Mouse (Mus musculus): ENCODE data around the gene Amhr2.
A peak's percentile ranks its signal among the peaks of the same experiment; 100 is the strongest.

The Amhr2 gene

GRCm38 (mm10) chr15:102445146-102445545, at the start of gene Amhr2:
Gene Amhr2 (plus strand): TSS chr15:102445367.
- DNase-seq (ENCODE audit: low read depth, low spot score), result no peak

- peak; percentile 72 for DNase-seq (ENCODE audit: low read depth, low spot score)
These were observed 46.5 kb upstream of the Amhr2 start for GRCm38 (mm10) chr15:102398629-102399028.

GRCm38 (mm10) chr15:102399229-102400221, 45.6 kb upstream of the Amhr2 start:
- peak; percentile 98 for DNase-seq (ENCODE audit: low read depth, low spot score)

GRCm38 (mm10) chr15:102400476-102401045, 44.6 kb upstream of the Amhr2 start:
- DNase-seq (ENCODE audit: low read depth, low spot score), result peak; percentile 61

- peak; percentile 51 for DNase-seq (ENCODE audit: low read depth, low spot score)
These were observed 43.9 kb upstream of the Amhr2 start for GRCm38 (mm10) chr15:102401278-102401677.

GRCm38 (mm10) chr15:102402210-102402609, 43.0 kb upstream of the Amhr2 start:
- no peak for DNase-seq (ENCODE audit: low read depth, low spot score)

- no peak for DNase-seq (ENCODE audit: low read depth, low spot score)
These were observed 40.3 kb upstream of the Amhr2 start for GRCm38 (mm10) chr15:102404608-102405488.

GRCm38 (mm10) chr15:102405489-102406195, 39.5 kb upstream of the Amhr2 start, which contains the start of gene Sp1:
Gene Sp1 (plus strand): TSS chr15:102406143.
- DNase-seq (ENCODE audit: low read depth, low spot score), result peak; percentile 100

GRCm38 (mm10) chr15:102406196-102406911, 38.8 kb upstream of the Amhr2 start:
- peak; percentile 83 for DNase-seq (ENCODE audit: low read depth, low spot score)

- DNase-seq (ENCODE audit: low read depth, low spot score), result no peak
These were observed 38.1 kb upstream of the Amhr2 start for GRCm38 (mm10) chr15:102406912-102407580.

GRCm38 (mm10) chr15:102407681-102408557, 37.2 kb upstream of the Amhr2 start:
- no peak for DNase-seq (ENCODE audit: low read depth, low spot score)

GRCm38 (mm10) chr15:102408558-102409130, 36.5 kb upstream of the Amhr2 start:
- DNase-seq (ENCODE audit: low read depth, low spot score), result no peak

- no peak for DNase-seq (ENCODE audit: low read depth, low spot score)
These were observed 35.9 kb upstream of the Amhr2 start for GRCm38 (mm10) chr15:102409286-102409685.

- DNase-seq (ENCODE audit: low read depth, low spot score), result no peak
These were observed 34.1 kb upstream of the Amhr2 start for GRCm38 (mm10) chr15:102411077-102411476.

GRCm38 (mm10) chr15:102413687-102414086, 31.5 kb upstream of the Amhr2 start:
- no peak for DNase-seq (ENCODE audit: low read depth, low spot score)

- DNase-seq (ENCODE audit: low read depth, low spot score), result no peak
These were observed 27.6 kb upstream of the Amhr2 start for GRCm38 (mm10) chr15:102417524-102417923.

- DNase-seq (ENCODE audit: low read depth, low spot score), result no peak
These were observed 24.2 kb upstream of the Amhr2 start for GRCm38 (mm10) chr15:102420986-102421385.

GRCm38 (mm10) chr15:102421437-102421836, 23.7 kb upstream of the Amhr2 start:
- DNase-seq (ENCODE audit: low read depth, low spot score), result peak; percentile 73

Data from ES-CJ7 (cell line).